Mouse (Mus musculus) duodenum, adult 2 months (tissue): ENCODE data around the gene Ntm. TPM values are rescaled to one million over a fixed set of nuclear protein-coding genes. Genes with fewer than 3 reads are reported as not detected.

Experiments
- polyA plus RNA-seq: library from polyadenylated mRNA; depleted of rRNA; stranded (reverse); fragments of >200 nt; gene quantifications from 2 replicates; pipeline ENCODE4 v1.2.3, GENCODE M21; 2012; ENCODE audit warnings: low replicate concordance; rRNA removed

Gene Ntm
- polyA plus RNA-seq, result 0.06 and 0.24 TPM in 2 replicates

DNA sequence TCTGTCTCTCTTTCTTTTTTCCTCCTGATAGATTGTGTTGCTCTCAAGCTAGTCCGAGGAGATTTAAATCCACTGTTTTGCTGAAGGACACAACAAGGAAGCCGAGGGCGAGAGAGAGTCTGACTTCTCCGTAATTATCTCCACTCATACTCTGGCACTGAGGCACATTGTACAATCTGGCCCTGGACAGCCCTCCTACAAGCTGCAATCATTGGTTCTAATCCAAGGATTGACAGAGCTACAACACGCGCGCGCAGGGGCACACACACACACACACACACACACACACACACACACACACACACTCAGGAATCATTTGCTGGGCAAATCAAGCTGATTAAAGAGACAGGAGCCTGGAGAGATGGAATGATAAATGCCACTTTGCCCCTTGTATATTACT, at the start of gene Ntm:
TSS of gene Ntm (minus strand) at position 164 of the 400 bp plus-strand sequence.

